Mouse (Mus musculus): ENCODE data around the gene Defb41.
"Not testable (repeated sequence)": the region's sequence is repeated elsewhere in the genome, so short reads cannot be mapped to it uniquely, and the experiment has no call there.

The Defb41 gene

DNA sequence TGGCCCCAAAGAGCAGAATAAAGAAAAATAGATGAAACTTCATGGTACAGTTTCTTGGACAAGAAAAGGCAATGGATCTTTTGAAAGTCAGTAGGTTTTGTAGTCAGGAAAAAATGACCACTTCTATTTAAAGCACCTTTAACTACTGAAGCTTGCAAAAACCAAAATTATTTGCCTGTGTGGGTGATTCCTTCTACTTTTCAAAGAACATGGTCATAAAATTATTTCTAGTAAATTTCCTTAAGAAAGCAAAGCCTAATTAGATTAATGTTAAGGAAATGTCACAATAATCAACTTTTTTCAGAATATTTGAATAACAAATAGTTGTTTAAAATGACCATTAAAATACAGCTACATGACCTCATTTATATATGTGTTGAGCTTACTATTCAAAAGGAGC lies at the start of gene Defb41:
Gene Defb41 (minus strand): TSS at position 101 of the 400 bp plus-strand sequence.
- DNase-seq (ENCODE audit: low spot score) = no peak

DNA sequence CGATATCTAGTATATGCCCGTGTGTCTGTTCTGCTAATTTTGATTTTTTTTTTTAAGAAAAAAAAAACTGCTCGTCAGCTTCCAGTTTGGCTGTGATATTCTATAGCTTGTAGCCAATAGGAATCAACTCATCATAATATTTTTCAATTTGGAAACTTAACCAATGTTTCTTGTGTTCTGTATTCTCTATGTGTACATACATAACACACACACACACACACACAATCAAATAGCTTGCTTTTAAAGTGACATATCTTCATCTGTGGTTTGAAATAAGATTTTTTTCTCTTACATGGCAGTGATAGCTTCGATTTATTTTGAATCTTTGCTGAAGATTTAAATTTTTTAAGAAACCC lies 43.5 kb upstream of the Defb41 start:
- DNase-seq (ENCODE audit: low spot score) = no peak

DNA sequence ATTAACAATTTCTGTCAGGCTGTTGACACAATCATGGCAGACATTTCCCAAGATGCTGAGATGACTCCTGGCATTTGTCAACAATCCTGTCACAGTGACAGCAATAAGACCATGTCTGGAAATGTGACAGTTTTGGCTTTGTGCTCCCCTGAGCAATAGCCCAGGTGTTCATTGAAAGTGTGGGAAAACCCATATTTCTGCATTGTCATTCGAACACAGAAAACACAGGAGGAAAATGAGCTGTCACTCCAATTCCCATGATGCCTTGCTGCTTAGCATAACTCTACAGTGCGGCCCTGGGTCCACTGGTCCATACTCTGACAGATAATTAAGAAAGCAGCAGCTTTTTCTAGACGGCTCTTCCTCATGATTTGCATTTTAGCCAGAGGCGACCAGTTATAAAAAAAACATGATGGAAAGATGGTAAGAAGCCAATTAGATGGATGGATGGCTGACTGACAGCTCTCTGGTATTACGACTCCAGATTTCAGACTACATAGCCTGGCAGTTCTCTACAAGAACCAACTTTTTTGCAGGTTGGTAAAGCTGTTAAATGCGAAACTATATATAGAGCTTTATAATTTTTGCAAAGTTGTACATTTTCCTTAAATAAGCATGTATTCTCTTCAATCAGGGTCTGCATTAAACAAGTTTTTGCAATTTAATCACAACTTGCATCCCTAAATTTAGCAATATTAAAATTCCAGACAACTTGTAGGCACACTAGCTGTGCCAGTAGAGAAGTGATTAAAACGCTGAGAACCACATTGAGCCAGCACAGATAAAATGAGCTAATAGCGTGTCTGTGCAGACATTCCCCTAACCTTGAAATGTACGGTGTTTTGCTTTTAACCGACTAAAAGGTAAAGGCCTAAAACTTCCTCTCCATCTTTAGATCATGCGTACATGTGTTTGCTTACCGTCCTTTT lies 42.9 kb upstream of the Defb41 start:
- no peak for DNase-seq (ENCODE audit: low spot score)

DNA sequence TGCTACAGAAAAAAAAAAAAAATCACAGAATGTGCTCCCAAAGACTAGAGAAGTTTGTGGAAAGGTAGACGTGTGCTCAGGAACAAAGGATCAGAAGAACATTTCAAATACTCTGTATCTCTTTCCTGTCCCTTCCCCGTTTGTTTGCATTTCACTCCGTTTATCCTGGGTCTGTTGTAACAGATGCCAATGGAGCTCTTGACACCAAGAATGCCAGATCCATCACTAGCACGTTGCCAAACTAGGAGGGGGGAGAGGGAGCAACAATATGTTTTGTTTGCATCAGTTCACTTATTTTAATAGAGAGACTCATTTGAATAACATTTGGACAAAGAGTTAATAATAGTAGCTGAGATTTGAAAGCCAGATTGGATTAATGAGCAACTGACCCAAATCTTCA lies 27.6 kb upstream of the Defb41 start:
- no peak for DNase-seq (ENCODE audit: low spot score)

DNA sequence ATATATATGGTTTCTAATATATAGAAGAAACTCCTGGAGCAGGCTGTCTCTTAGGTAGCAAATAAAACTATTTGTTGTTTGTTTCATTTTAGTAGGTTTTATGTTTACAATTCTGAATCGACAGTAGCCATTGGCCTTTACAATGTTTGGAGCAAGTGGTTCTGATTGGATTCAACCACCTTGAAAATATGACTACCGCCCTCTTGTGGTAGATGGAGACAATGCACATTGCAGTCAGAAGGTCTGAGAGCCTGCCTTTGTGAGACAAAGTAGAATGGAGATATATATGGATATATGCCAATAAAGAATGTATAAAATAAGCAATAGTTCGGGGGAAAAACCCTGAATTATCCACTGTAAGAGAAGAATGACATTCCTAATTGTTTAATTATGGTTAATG lies 23.9 kb upstream of the Defb41 start:
- DNase-seq (ENCODE audit: low spot score) = no peak

DNA sequence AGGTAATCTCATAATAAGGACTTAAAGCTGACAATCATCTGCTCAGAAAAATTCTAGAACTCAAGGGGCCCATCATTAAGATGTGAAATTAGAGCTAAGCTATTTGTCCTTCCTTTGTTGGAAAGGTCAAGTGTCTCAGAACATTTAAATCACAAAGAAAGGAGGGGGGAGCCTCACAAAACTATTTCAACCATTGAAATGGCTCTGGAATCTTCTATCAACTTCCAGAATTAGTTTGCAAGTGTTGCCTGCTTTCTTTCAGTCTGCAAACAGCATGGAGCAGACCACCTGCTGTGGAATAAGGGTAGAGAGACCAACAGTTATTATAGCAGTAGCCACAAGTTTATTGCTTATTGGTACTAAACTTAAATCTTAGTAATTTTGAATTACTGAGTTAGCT lies 22.4 kb upstream of the Defb41 start:
- DNase-seq (ENCODE audit: low spot score) = no peak

DNA sequence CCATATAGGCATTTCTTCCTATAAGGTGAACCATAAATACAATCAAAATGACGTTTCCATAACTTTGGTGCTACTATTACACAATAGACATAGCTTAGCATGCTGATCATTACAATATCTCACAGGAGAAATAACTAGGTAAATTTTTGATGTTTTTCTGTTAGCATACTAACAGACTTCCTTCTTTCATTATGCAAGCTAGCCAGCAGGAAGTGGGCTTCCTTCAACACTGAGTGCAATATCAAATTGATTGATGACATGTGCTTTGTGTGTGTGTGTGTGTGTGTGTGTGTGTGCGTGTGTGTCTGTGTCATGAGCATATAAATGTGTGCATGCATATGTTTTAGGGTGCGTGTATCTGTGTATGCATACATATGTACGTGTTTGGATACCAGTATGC lies 6.2 kb upstream of the Defb41 start:
- DNase-seq (ENCODE audit: low spot score) = no peak

DNA sequence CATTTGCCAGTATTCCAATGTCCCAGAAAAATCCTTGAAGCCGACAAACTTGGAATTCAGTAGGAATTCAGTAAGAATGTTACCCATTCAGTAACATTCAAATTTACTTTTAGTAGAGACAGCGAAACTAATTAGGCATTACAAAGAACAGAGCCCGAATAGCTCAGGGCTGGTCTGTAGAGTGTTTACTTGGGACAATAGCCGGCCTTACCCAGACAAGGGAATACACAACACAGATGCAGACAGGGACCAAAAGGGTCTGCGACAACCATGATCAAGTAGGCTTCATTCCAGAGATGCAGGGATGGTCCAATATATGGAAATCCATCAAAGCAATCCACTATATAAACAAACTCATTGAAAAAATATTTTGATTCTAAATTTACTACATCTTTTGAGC lies 3.9 kb upstream of the Defb41 start:
- no peak for DNase-seq (ENCODE audit: low spot score)

DNA sequence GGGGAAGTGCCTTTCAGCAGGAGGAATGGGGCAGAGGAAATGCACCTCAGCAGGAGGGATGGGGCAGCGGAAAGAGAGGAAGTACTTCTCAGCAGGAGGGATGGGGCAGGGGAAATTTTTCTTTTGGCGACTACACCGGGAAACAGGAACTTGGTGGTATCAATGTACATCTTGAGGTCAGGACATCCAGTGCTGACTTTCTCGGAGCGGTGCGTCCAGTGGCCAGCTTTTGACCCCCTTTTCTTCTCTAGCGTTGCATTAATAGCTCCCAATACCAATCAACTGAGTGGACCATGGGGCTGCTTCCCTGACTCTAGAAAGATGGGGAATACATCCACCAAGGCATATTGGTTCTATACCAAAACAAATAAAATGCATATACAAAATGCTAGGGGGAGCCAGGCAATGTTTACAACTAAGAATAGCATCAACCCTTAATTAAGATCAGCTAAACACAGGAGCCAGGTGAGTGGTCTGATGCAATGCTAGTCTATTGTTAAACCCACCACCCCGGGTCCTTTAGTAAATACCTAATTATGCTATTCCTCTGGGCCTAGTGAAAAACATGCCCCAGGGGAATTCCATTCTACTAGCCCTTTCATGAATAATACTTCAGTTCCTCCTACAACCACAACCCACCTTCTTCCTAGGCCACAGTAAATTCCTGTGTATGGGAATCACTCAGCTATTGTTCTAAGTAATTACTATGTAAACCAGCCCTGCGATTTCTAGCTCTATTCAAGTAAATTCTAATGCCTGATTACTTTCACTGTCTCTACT lies 18.9 kb downstream of the Defb41 start:
- not testable (repeated sequence) for DNase-seq (ENCODE audit: low spot score)

DNA sequence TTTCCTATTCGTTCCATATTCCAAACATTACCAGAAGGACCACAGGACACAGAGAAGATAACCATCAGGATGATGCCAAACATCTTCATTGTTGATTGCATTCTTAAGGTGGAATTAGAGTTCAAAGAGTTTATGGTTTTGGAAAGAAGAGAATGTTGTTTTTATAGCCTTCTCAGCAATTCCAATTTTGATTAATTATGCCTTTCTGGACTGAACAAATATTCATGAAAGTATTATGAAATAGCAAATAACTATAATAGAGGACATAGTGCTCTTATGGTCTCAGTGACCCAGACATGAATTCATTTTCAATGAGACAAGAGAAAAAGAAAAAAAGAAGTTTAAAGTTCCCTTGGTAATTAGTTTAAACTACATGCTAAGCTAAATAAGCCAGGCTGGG lies 27.6 kb downstream of the Defb41 start, which contains the start of gene Defb18:
Gene Defb18 (minus strand): TSS at position 101 of the 400 bp plus-strand sequence.
- DNase-seq (ENCODE audit: low spot score) = no peak

DNA sequence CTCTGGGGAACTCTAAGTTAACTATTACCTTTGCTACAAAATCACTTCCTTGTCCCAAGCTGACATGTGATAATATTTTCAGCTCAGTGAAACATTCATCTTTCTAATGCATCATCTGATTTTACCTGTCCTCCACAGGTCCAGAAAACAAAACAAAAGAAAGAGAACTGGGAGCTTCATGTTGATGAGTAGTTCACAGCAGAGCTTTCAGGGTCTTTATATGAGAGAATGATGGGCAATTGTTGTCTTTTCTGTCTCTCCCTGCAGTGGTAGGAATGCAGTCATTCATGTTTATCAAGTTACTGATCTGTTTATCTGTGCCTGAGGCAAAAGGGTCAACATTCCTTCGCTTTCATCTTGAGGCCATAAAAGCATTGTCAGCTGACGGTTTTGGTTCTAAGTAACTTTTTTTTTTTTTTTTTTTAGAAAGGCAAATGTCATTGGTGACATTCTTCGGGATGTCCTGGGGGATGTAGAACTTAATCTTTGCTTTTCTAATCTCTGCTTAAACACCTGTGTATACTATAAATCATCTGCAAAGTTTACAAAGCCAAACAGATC lies 41.5 kb downstream of the Defb41 start:
- no peak for DNase-seq (ENCODE audit: low spot score)
